Mouse (Mus musculus): ENCODE data around the gene Mus81. TPM values are rescaled to one million over a fixed set of nuclear protein-coding genes. Genes with fewer than 3 reads are reported as not detected.
A peak's percentile ranks its signal among the peaks of the same experiment; 100 is the strongest.

Mus81 gene
- total and polyA plus RNA-seq, 3 experiments = 20.4 to 29.3 (median 28.8) TPM

- Histone ChIP-seq H3K27ac (ENCODE audit: insufficient read depth, low read depth) (no peak overlapping the region), H3K9me3 (replicated peaks; ENCODE audit: low read length) (no peaks in the 10 kb centered on the region), H3K4me1 (ENCODE audit: control insufficient read depth in 1 of 2, insufficient read depth in 2 of 2) (peaks cover 3 to 20% of the 10 kb centered on the region in 2 experiments; a peak in 3 of 4 replicates), H3K9ac (ENCODE audit: insufficient read depth, low read depth) (no peak overlapping the region), H3K27me3 (replicated peaks) (peaks cover 2% of the 10 kb centered on the region), H3K4me2 (ENCODE audit: insufficient read depth, low read depth, poor library complexity, severe bottlenecking) (no peak overlapping the region), H3K4me3 (replicated peaks in 1 of 3; ENCODE audit: low read depth in 2 of 3, low read length in 2 of 3, poor library complexity in 1 of 3) (no peak overlapping the region), H3K79me2 (replicated peaks; ENCODE audit: control insufficient read depth, extremely low read depth, insufficient read depth, poor library complexity, severe bottlenecking) (no peaks in the 10 kb centered on the region), H3K36me3 (replicated peaks in 1 of 2; ENCODE audit: control insufficient read depth in 1 of 2, insufficient read depth in 1 of 2, low read length in 1 of 2) (no peaks in the 10 kb centered on the region)
- TF ChIP-seq MXI1 (IDR thresholded peaks at IDR 0.05; ENCODE audit: low read depth, low read length) (no peak), BHLHE40 (IDR thresholded peaks at IDR 0.05; ENCODE audit: low read depth, low read length) (no peak), MAFK (IDR thresholded peaks at IDR 0.05; ENCODE audit: insufficient replicate concordance, low read length) (no peak), RAD21 (IDR thresholded peaks at IDR 0.05; ENCODE audit: low read depth, low read length) (peak; percentile 29), CTCF (conservative IDR thresholded peaks at IDR 0.05 in 1 of 2, IDR thresholded peaks at IDR 0.05 in 1 of 2; ENCODE audit: low read depth in 2 of 2, low read length in 2 of 2) (peak in 1 of 2 experiments; percentile 54; a peak in 2 of 4 replicates), SMC3 (IDR thresholded peaks at IDR 0.05; ENCODE audit: low read depth, low read length) (0 out of 2 replicates have a peak, but pooled peaks have one; percentile 3)
- no peak for DNase-seq (ENCODE audit: extremely low read depth)
- dilution Hi-C loops (cut with MboI; ENCODE audit: extremely low pct_ligation_motif_present, extremely low pct_unique_long_range_greater_than_20kb, low sequenced_read_pairs) (no loop called here), in situ Hi-C loops (cut with MboI; ENCODE audit: low pct_ligation_motif_present, low pct_unique_long_range_greater_than_20kb, low sequenced_read_pairs) (no loop called here)
Measured at GRCm38 (mm10) chr19:5515840-5516777, 27.9 kb upstream of the Mus81 start.

GRCm38 (mm10) chr19:5513005-5513349 is 24.8 kb upstream of the Mus81 start:
- no peak overlapping the region for H3K4me2 ChIP-seq (ENCODE audit: insufficient read depth, low read depth, poor library complexity, severe bottlenecking)
- H3K27ac ChIP-seq (ENCODE audit: insufficient read depth, low read depth) = no peak overlapping the region
- no peak for DNase-seq (ENCODE audit: extremely low read depth)

GRCm38 (mm10) chr19:5512091-5513004 is 24.1 kb upstream of the Mus81 start:
- Histone ChIP-seq H3K79me2 (replicated peaks; ENCODE audit: control insufficient read depth, extremely low read depth, insufficient read depth, poor library complexity, severe bottlenecking) (no peaks in the 10 kb centered on the region), H3K9me3 (replicated peaks; ENCODE audit: low read length) (no peaks in the 10 kb centered on the region), H3K36me3 (replicated peaks in 1 of 2; ENCODE audit: control insufficient read depth in 1 of 2, insufficient read depth in 1 of 2, low read length in 1 of 2) (no peaks in the 10 kb centered on the region), H3K27me3 (replicated peaks) (peaks cover 3% of the 10 kb centered on the region), H3K27ac (ENCODE audit: insufficient read depth, low read depth) (no peak overlapping the region; the same call in 1 of the 2 replicates), H3K4me1 (ENCODE audit: control insufficient read depth in 1 of 2, insufficient read depth in 2 of 2) (peaks cover 6 to 31% of the 10 kb centered on the region in 2 experiments), H3K4me2 (ENCODE audit: insufficient read depth, low read depth, poor library complexity, severe bottlenecking) (peak overlapping the region; percentile 86), H3K4me3 (replicated peaks in 1 of 3; ENCODE audit: low read depth in 2 of 3, low read length in 2 of 3, poor library complexity in 1 of 3) (peak overlapping the region; percentile 30 to 56 (median 42)), H3K9ac (ENCODE audit: insufficient read depth, low read depth) (peak overlapping the region; percentile 12; the same call in 1 of the 2 replicates)
- in situ Hi-C loops (cut with MboI; ENCODE audit: low pct_ligation_motif_present, low pct_unique_long_range_greater_than_20kb, low sequenced_read_pairs) = no loop called here
- DNase-seq (ENCODE audit: extremely low read depth) = peak; percentile 67
- dilution Hi-C loops (cut with MboI; ENCODE audit: extremely low pct_ligation_motif_present, extremely low pct_unique_long_range_greater_than_20kb, low sequenced_read_pairs) = no loop called here
- no peak for TF ChIP-seq POLR2AphosphoS2 (IDR thresholded peaks at IDR 0.05; ENCODE audit: low read depth, low read length)
- TF ChIP-seq ZKSCAN1 (IDR thresholded peaks at IDR 0.05; ENCODE audit: borderline replicate concordance, low read depth, low read length) = no peak
- TF ChIP-seq POLR2A (IDR thresholded peaks at IDR 0.05; ENCODE audit: low read depth, low read length) = no peak
- TF ChIP-seq SIN3A (IDR thresholded peaks at IDR 0.05; ENCODE audit: low read length) = peak; percentile 36
- no peak for TF ChIP-seq PAX5 (IDR thresholded peaks at IDR 0.05; ENCODE audit: low read length)
- peak; percentile 23; the same call in 1 of the 2 replicates for TF ChIP-seq MAX (IDR thresholded peaks at IDR 0.05; ENCODE audit: low read length)
- no peak for TF ChIP-seq NRF1 (IDR thresholded peaks at IDR 0.05; ENCODE audit: low read depth, low read length)
- no peak for TF ChIP-seq SMC3 (IDR thresholded peaks at IDR 0.05; ENCODE audit: low read depth, low read length)
- TF ChIP-seq ZC3H11A (IDR thresholded peaks at IDR 0.05; ENCODE audit: low read depth, low read length) = no peak
- no peak for TF ChIP-seq UBTF (IDR thresholded peaks at IDR 0.05; ENCODE audit: low read depth, low read length)
- TF ChIP-seq CHD2 (IDR thresholded peaks at IDR 0.05; ENCODE audit: low read length) = 0 out of 2 replicates have a peak, but pooled peaks have one; percentile 26
- no peak for TF ChIP-seq RAD21 (IDR thresholded peaks at IDR 0.05; ENCODE audit: low read depth, low read length)
- no peak; the same call in 1 of the 2 replicates for TF ChIP-seq RCOR1 (conservative IDR thresholded peaks at IDR 0.05; ENCODE audit: low read depth, low read length)
- TF ChIP-seq IRF4 (IDR thresholded peaks at IDR 0.05; ENCODE audit: low read depth, low read length) = peak; percentile 78
- no peak for TF ChIP-seq USF1 (IDR thresholded peaks at IDR 0.05; ENCODE audit: low read depth, low read length)
- peak; percentile 85 for TF ChIP-seq MAFK (IDR thresholded peaks at IDR 0.05; ENCODE audit: insufficient replicate concordance, low read length)

More at GRCm38 (mm10) chr19:5513005-5513349, 24.8 kb upstream of the Mus81 start:
- in situ Hi-C loops (cut with MboI; ENCODE audit: low pct_ligation_motif_present, low pct_unique_long_range_greater_than_20kb, low sequenced_read_pairs) = no loop called here
- Histone ChIP-seq H3K9me3 (replicated peaks; ENCODE audit: low read length) (no peaks in the 10 kb centered on the region), H3K9ac (ENCODE audit: insufficient read depth, low read depth) (no peak overlapping the region), H3K4me3 (replicated peaks in 1 of 3; ENCODE audit: low read depth in 2 of 3, low read length in 2 of 3, poor library complexity in 1 of 3) (no peak overlapping the region), H3K4me1 (ENCODE audit: control insufficient read depth in 1 of 2, insufficient read depth in 2 of 2) (peaks cover 6 to 31% of the 10 kb centered on the region in 2 experiments), H3K79me2 (replicated peaks; ENCODE audit: control insufficient read depth, extremely low read depth, insufficient read depth, poor library complexity, severe bottlenecking) (no peaks in the 10 kb centered on the region), H3K36me3 (replicated peaks in 1 of 2; ENCODE audit: control insufficient read depth in 1 of 2, insufficient read depth in 1 of 2, low read length in 1 of 2) (no peaks in the 10 kb centered on the region), H3K27me3 (replicated peaks) (peaks cover 3% of the 10 kb centered on the region)
- dilution Hi-C loops (cut with MboI; ENCODE audit: extremely low pct_ligation_motif_present, extremely low pct_unique_long_range_greater_than_20kb, low sequenced_read_pairs) = no loop called here
- TF ChIP-seq POLR2AphosphoS2 (IDR thresholded peaks at IDR 0.05; ENCODE audit: low read depth, low read length) (no peak), USF2 (conservative IDR thresholded peaks at IDR 0.05; ENCODE audit: low read depth, low read length) (no peak), MAX (IDR thresholded peaks at IDR 0.05; ENCODE audit: low read length) (no peak), MAFK (IDR thresholded peaks at IDR 0.05; ENCODE audit: insufficient replicate concordance, low read length) (no peak), TBP (conservative IDR thresholded peaks at IDR 0.05; ENCODE audit: low read depth, low read length) (peak; percentile 94)

Measured in CH12.LX (cell line).